Mouse (Mus musculus) megakaryocyte, embryonic 14.5 days (primary cell): ENCODE data around the gene Cobl. TPM values are rescaled to one million over a fixed set of nuclear protein-coding genes. Genes with fewer than 3 reads are reported as not detected.

ENCODE experiments used
- H3K27me3 ChIP-seq: replicated peaks from 2 replicates; pipeline ENCODE3; 2012; ENCODE audit warnings: inconsistent platforms
- H3K36me3 ChIP-seq: replicated peaks from 2 replicates; pipeline ENCODE3; 2012; ENCODE audit warnings: low read length, inconsistent platforms, mixed read lengths
- H3K4me1 ChIP-seq: 2 replicates; pipeline ENCODE4 v1.6.1; 2012; ENCODE audit warnings: inconsistent platforms
- H3K4me3 ChIP-seq: replicated peaks from 2 replicates; pipeline ENCODE3; 2012; ENCODE audit warnings: moderate library complexity, mild to moderate bottlenecking, inconsistent platforms
- H3K9me3 ChIP-seq: 2 replicates; pipeline ENCODE4 v1.6.1; 2012; ENCODE audit warnings: inconsistent platforms
- FLI1 ChIP-seq: IDR thresholded peaks from 2 replicates; pipeline ENCODE4 v1.6.1; 2012; ENCODE audit warnings: low read length, inconsistent platforms, mixed read lengths
- GATA1 ChIP-seq: IDR thresholded peaks from 3 replicates; pipeline ENCODE4 v1.6.1; 2012; ENCODE audit warnings: mixed read lengths, low read length, inconsistent platforms, borderline replicate concordance
- polyA plus RNA-seq: library from polyadenylated mRNA; stranded (reverse); fragments of >175 nt; gene quantifications from 2 replicates; pipeline ENCODE4 v1.2.3, GENCODE M21; 2012; ENCODE audit warnings: low replicate concordance; ENCODE audit not compliant: insufficient read depth

Gene Cobl
- polyA plus RNA-seq, 1 experiment = not detected

DNA sequence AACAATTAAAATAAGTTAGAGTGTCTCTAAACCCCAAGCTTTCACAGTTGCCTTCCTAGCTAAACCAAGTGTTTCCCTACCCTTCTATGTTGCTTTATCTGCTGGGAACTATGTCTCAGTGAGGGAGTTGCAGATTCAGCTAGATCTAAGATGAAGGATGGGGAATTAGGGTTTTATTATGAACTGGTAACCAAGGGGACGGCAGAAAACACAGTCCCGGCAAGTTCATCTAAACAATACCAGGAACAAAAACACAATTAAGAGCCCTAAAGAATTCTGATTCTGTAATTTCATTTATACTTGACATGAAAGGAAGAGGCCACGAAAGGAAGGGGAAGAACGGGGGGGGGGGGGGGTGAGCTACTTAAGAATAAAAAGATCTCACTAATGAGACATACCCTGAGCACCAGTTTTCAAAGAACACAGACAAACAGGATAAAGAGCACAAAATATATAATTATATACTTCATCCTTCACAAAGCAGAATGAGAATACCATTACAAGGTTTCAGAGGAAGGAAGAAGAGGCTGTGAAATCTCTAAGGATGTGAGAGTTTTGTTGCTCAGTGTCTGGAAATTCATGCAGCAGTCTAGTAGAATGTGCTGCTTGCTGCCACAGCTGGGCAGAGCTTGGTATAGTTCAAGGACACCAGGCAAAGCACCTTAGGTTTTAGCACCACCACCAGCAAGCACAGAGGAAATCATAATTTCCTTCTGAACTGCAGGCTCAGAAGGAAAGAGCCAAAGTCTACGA, 97.2 kb downstream of the Cobl start:
- H3K27me3 ChIP-seq = no peaks in the 10 kb centered on the region
- no peaks in the 10 kb centered on the region for H3K36me3 ChIP-seq
- H3K4me3 ChIP-seq = no peak overlapping the region
- no peaks in the 10 kb centered on the region for H3K4me1 ChIP-seq
- no peaks in the 10 kb centered on the region for H3K9me3 ChIP-seq
- TF ChIP-seq GATA1 (no peak), FLI1 (no peak)

DNA sequence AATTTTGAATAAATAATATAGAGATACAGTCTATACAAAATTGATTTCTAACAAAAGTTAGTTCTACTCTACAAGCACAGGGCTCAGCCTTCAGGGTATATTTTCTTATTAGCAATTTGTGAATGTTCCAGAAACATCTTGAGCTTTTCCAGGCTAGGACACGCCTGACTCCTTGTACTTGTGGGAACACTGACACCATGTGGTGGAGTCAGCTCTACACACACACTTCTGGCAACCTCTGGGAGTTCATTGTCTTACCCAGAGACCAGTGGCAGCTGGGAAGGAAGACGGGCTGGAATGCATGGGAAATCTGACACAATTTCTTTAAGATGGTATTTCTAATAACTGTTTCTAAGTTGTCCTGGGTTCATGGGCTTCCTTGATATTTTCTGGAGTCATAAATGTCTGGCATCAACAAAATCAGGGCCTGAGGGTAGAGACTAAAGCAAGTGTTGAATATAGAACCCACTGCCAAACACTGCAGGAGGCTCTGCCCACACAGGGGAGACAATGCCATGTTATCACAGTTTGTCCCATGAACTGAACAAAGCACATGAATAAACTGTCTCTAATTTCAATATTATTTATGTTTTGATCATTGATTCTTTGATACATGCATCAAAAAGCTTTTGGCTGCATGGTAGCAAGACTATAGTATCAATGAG, 105.3 kb downstream of the Cobl start:
- no peaks in the 10 kb centered on the region for H3K4me1 ChIP-seq
- H3K4me3 ChIP-seq = no peak overlapping the region
- H3K36me3 ChIP-seq = no peaks in the 10 kb centered on the region
- no peak for TF ChIP-seq GATA1
- no peak for TF ChIP-seq FLI1
- H3K27me3 ChIP-seq = peaks cover 3% of the 10 kb centered on the region
- no peaks in the 10 kb centered on the region for H3K9me3 ChIP-seq

DNA sequence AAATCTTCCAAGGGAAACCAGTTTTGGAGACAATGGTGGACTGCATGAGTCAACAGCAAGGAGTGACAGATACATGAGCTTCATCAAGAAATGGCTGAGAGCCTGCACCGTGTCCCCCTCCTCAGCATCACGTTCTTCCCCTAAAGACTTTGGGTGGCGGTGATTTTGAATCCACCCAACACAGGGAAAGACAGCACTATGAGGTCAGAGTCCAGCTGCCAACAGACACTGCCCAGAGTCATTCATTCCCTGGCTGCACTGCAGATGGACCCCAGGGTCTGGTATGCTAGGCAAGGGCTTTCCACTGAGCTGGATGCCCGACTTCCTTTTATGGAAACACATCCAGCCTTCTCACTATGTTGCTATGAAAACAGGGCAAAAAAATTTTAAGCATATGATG, 106.2 kb downstream of the Cobl start:
- Histone ChIP-seq H3K27me3 (peaks cover 3% of the 10 kb centered on the region), H3K36me3 (no peaks in the 10 kb centered on the region), H3K4me3 (no peak overlapping the region), H3K4me1 (no peaks in the 10 kb centered on the region), H3K9me3 (no peaks in the 10 kb centered on the region)
- TF ChIP-seq GATA1 (no peak), FLI1 (no peak)

DNA sequence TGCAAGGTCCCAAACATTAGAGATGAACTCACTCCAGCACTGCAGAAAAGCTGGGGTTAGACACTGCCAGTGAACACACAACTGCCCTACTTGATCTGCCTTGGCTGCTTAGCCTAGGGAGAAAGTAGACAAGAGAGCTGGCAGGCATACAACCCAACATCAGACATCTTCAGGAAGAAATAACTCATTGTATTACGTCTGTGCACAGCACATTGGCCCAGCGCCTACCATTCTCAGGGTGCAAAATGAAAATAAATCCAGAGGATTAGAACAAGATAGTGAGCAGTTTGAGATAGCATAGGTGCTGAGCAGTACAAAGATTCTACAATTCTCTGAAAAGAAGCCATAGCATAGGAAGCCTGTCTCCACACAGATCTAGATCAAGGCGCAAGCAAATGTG, 109.1 kb downstream of the Cobl start:
- H3K27me3 ChIP-seq = peaks cover 3% of the 10 kb centered on the region
- no peaks in the 10 kb centered on the region for H3K36me3 ChIP-seq
- H3K4me3 ChIP-seq = no peak overlapping the region
- no peaks in the 10 kb centered on the region for H3K4me1 ChIP-seq
- TF ChIP-seq GATA1 = no peak
- no peak for TF ChIP-seq FLI1
- no peaks in the 10 kb centered on the region for H3K9me3 ChIP-seq

DNA sequence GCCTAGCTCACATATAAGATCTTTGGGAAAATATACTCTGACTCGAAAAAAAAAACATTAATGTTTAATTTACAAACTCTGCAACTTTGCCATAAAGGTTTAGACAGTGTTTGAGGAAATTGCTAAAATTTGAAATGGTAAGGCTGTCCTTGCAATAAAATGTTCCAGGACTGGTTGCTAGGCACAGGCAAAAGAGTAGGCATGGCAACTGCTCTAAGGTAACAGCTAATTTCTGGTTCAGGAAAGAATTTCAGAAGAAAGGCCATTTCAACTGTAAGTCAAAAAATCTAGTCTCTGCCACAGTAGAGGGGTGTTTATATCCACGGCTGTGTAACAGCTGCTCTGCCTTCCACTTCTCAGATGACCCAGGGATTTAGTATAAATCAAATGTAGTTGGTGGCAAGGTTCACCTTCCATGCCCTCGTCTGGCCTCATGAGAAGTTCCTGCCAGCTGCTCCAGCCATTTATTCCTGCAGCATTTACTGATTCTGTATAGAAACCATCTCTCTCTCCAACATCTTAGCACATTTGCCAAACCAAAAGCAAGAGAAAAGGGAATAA, 113.7 kb downstream of the Cobl start:
- Histone ChIP-seq H3K27me3 (no peaks in the 10 kb centered on the region), H3K9me3 (no peaks in the 10 kb centered on the region)
- TF ChIP-seq FLI1 (no peak), GATA1 (no peak)

DNA sequence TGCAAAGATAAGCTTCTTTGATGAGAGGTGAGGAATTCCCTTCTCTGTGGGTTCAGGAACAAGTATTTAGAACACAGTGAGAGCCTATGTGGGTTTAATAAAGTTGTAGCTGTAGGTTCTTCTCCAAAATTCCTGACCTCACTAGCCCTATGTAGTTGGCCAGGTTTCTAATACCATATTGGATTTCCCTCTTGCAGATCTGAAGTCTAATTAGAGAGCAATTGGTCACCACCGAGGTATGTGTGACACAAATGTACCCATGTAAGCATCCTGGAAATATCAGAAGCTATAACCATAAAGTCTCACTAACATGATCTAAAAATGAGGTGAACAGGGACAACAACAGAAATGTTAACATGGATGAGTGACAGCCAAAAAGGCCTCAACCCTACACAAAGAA, 114.7 kb downstream of the Cobl start:
- H3K36me3 ChIP-seq = no peaks in the 10 kb centered on the region
- TF ChIP-seq FLI1 (no peak), GATA1 (no peak)
- H3K4me1 ChIP-seq = no peaks in the 10 kb centered on the region
- H3K27me3 ChIP-seq = no peaks in the 10 kb centered on the region
- H3K4me3 ChIP-seq = no peak overlapping the region
- H3K9me3 ChIP-seq = no peaks in the 10 kb centered on the region

More for the DNA sequence above, 113.7 kb downstream of the Cobl start:
- Histone ChIP-seq H3K36me3 (no peaks in the 10 kb centered on the region), H3K4me3 (no peak overlapping the region), H3K4me1 (no peaks in the 10 kb centered on the region)

DNA sequence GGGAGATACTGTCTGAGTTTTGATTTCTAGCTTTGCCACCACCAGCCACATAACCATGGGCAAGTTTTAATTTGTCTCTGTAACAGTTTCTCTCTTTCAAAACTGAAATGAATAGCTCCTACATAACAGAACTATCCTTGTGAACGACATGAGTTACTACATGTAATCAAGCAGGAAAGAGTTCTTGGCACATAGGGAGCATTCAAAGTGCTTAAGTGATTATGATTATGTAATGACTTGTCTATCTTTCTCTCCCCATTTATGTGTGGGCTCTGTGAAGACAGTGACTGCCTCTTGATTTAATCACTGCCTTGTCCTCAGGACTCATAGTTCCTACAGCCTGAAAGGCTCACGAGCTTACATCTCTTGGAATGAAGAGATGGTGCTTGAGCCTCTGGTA, 118.3 kb downstream of the Cobl start:
- no peaks in the 10 kb centered on the region for H3K36me3 ChIP-seq
- H3K9me3 ChIP-seq = no peaks in the 10 kb centered on the region
- no peak overlapping the region for H3K4me3 ChIP-seq
- H3K4me1 ChIP-seq = no peaks in the 10 kb centered on the region
- H3K27me3 ChIP-seq = no peaks in the 10 kb centered on the region
- TF ChIP-seq GATA1 (no peak), FLI1 (no peak)

DNA sequence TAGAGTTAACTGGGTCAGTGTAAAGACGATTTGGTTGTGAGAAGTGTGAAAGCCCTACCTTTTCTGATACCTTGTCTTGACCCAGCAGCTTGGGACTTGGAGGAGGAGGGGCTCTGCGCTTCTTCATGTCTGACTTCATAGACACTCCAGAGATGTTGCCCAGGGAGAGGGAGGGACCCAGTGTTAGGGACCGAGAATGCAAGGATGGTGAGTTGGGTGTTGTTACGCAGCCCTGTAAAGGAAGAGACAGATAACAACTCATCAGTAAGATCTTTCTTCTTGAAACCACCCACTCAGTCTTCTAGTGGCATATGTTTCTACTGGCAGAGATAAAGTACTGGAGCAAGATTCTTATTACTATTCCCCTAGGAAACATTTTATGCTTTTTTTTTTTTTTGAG, 121.1 kb downstream of the Cobl start:
- Histone ChIP-seq H3K4me1 (no peaks in the 10 kb centered on the region), H3K27me3 (no peaks in the 10 kb centered on the region), H3K9me3 (no peaks in the 10 kb centered on the region), H3K4me3 (no peak overlapping the region), H3K36me3 (no peaks in the 10 kb centered on the region)
- TF ChIP-seq FLI1 (no peak), GATA1 (no peak)

DNA sequence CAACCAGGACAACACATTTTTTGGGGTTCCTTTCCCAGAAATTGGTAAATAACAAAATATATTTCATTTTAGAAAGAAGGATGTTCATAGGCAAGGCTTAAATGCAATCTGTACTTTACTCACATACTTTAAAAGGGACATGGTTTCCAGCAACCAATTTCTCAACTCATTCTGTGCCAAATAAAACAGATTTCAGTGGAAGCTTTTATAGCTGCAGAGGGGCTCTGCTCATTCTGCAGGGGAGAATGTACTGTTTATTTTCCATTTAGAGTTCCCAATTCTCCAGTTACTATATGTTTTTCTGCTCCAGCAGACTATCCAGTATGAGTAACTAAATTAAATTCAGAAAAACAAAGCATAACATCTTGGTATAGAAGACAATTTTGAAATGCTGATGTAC, 124.1 kb downstream of the Cobl start:
- H3K27me3 ChIP-seq = peaks cover 7% of the 10 kb centered on the region
- TF ChIP-seq FLI1 (no peak), GATA1 (no peak)
- no peaks in the 10 kb centered on the region for H3K36me3 ChIP-seq
- H3K4me3 ChIP-seq = no peak overlapping the region
- H3K4me1 ChIP-seq = no peaks in the 10 kb centered on the region
- no peaks in the 10 kb centered on the region for H3K9me3 ChIP-seq

DNA sequence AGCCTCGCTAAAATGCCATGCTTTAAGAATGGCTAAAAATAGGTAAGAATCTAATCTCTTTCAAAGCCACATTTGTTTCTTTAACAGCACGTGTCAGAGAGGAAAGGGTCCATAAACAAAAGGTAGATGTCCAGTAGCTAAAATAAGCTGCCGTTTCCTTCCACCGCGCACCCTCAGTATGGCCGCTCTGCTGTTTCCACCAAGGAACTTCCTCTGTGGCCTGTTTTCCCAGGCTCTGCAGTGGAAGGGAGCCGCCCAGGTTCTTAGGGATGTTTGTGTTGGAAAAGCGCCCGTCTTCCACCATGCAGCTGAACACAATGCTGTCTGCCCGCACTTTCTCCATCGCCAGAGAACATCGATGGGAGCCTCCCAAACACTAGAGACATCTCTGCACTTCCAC, 128.6 kb downstream of the Cobl start:
- Histone ChIP-seq H3K9me3 (no peaks in the 10 kb centered on the region; the same call in 1 of the 2 replicates), H3K27me3 (peaks cover 7% of the 10 kb centered on the region), H3K36me3 (no peaks in the 10 kb centered on the region), H3K4me3 (no peak overlapping the region), H3K4me1 (no peaks in the 10 kb centered on the region)
- TF ChIP-seq GATA1 (no peak), FLI1 (no peak)

DNA sequence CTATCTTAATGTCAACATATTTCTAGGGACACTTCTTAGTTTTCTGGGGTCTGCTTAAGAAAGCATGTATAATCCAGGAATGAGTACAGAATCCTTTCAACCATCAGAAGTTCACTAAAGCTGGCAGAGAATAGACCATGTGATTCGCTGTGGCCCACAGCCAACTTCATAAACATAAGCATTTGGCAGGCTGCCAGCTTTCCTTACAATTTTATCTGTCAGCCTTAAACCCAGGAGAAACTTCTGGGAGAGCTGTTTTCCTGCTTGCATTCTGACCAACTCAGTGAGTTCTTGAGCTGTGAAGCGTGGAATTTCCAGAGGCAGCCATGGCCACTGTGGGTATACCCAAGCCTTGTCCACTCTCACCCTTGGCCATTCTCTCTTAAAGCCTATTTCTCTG, 132.8 kb downstream of the Cobl start:
- TF ChIP-seq FLI1 (no peak), GATA1 (no peak)
- no peak overlapping the region for H3K4me3 ChIP-seq

More for the DNA sequence above, 132.8 kb downstream of the Cobl start:
- Histone ChIP-seq H3K27me3 (peaks cover 6% of the 10 kb centered on the region), H3K9me3 (no peaks in the 10 kb centered on the region; the same call in 1 of the 2 replicates), H3K36me3 (no peaks in the 10 kb centered on the region), H3K4me1 (no peaks in the 10 kb centered on the region)
